Mouse (Mus musculus) MEL (cell line): ENCODE results near the gene Olfr1502. TPM values are rescaled to one million over a fixed set of nuclear protein-coding genes. Genes with fewer than 3 reads are reported as not detected.
"Not testable (repeated sequence)": the region's sequence is repeated elsewhere in the genome, so short reads cannot be mapped to it uniquely, and the experiment has no call there.

Experiments
- DNase-seq: peaks from one replicate; pipeline ENCODE4 v3.0.0; 2011; ENCODE audit warnings: low read depth, low spot score
- H3K27ac ChIP-seq: 2 replicates; pipeline ENCODE4 v1.5.1; 2012; ENCODE audit warnings: low read depth, mild to moderate bottlenecking, control low read depth, low read length, moderate library complexity; ENCODE audit not compliant: control insufficient read depth
- H3K27me3 ChIP-seq, 2 experiments: fragments of 150-350 bp in 1 of 2; sonication (generic) in 1 of 2; 2 replicates each; pipeline ENCODE4 v1.6.1; 2012; ENCODE audit warnings: low read length in 2 of 2, mild to moderate bottlenecking in 2 of 2, improper control_type of control experiment in 1 of 2, moderate library complexity in 1 of 2; ENCODE audit not compliant: insufficient read depth in 2 of 2, control insufficient read depth in 1 of 2
- H3K36me3 ChIP-seq, 2 experiments: 2 replicates each; pipeline ENCODE4 v1.6.1; 2012 to 2014; ENCODE audit warnings: low read length in 2 of 2, improper control_type of control experiment in 1 of 2, inconsistent platforms in 1 of 2, mild to moderate bottlenecking in 1 of 2; ENCODE audit not compliant: insufficient read depth in 2 of 2, control insufficient read depth in 1 of 2
- H3K4me1 ChIP-seq, 2 experiments: fragments of 150-350 bp in 1 of 2; sonication (generic) in 1 of 2; 2 replicates each; pipeline ENCODE4 v1.6.1; 2012; ENCODE audit warnings: low read length in 2 of 2, improper control_type of control experiment in 1 of 2, mild to moderate bottlenecking in 1 of 2; ENCODE audit not compliant: insufficient read depth in 2 of 2, control insufficient read depth in 1 of 2
- H3K4me3 ChIP-seq, 2 experiments: fragments of 150-350 bp in 1 of 2; sonication (generic) in 1 of 2; 2 replicates each; pipeline ENCODE4 v1.5.1; 2012; ENCODE audit warnings: low read depth in 2 of 2, low read length in 2 of 2, mild to moderate bottlenecking in 2 of 2, moderate library complexity in 2 of 2, control low read depth in 1 of 2, improper control_type of control experiment in 1 of 2; ENCODE audit not compliant: control insufficient read depth in 1 of 2, insufficient read depth in 1 of 2
- H3K79me2 ChIP-seq: 2 replicates; pipeline ENCODE4 v1.6.1; 2012; ENCODE audit warnings: mild to moderate bottlenecking, low read length, moderate library complexity; ENCODE audit not compliant: control insufficient read depth, poor library complexity, insufficient read depth
- H3K9ac ChIP-seq: 2 replicates; pipeline ENCODE4 v1.6.1; 2012; ENCODE audit warnings: low read depth, mild to moderate bottlenecking, control low read depth, low read length, moderate library complexity; ENCODE audit not compliant: control insufficient read depth, poor library complexity, severe bottlenecking
- H3K9me3 ChIP-seq: fragments of 150-350 bp; sonication (generic); replicated peaks from 2 replicates; pipeline ENCODE4 v1.6.1; 2012; ENCODE audit warnings: mild to moderate bottlenecking, low read length, improper control_type of control experiment, moderate library complexity; ENCODE audit not compliant: insufficient read depth
- BHLHE40 ChIP-seq: IDR thresholded peaks from 2 replicates; pipeline ENCODE4 v1.6.1; 2012; ENCODE audit warnings: low read depth, mild to moderate bottlenecking, inconsistent platforms, low read length, improper control_type of control experiment, borderline replicate concordance
- CHD2 ChIP-seq: IDR thresholded peaks from 2 replicates; pipeline ENCODE4 v1.6.1; 2011; ENCODE audit warnings: low read length, improper control_type of control experiment
- CTCF ChIP-seq, 3 experiments: IDR thresholded peaks in 2 of 3; conservative IDR thresholded peaks in 1 of 3; 2 replicates each; pipeline ENCODE4 v1.5.1; 2011 to 2012; ENCODE audit warnings: low read length in 3 of 3, low read depth in 2 of 3, mild to moderate bottlenecking in 2 of 3, improper control_type of control experiment in 1 of 3, inconsistent platforms in 1 of 3, mixed read lengths in 1 of 3, moderate library complexity in 1 of 3; ENCODE audit not compliant: control insufficient read depth in 1 of 3, insufficient read depth in 1 of 3, poor library complexity in 1 of 3, severe bottlenecking in 1 of 3
- E2F4 ChIP-seq: IDR thresholded peaks from 2 replicates; pipeline ENCODE4 v1.6.1; 2011; ENCODE audit warnings: low read depth, low read length, improper control_type of control experiment, borderline replicate concordance
- ETS1 ChIP-seq: IDR thresholded peaks from 2 replicates; pipeline ENCODE4 v1.6.1; 2012; ENCODE audit warnings: low read depth, mild to moderate bottlenecking, inconsistent platforms, low read length, improper control_type of control experiment, moderate library complexity
- JUND ChIP-seq: IDR thresholded peaks from 2 replicates; pipeline ENCODE4 v1.6.1; 2011; ENCODE audit warnings: low read depth, mild to moderate bottlenecking, improper control_type of control experiment, low read length
- KAT2A ChIP-seq: conservative IDR thresholded peaks from 2 replicates; pipeline ENCODE4 v1.6.1; 2012; ENCODE audit warnings: low read depth, low read length, improper control_type of control experiment, inconsistent platforms
- MAFK ChIP-seq: IDR thresholded peaks from 2 replicates; pipeline ENCODE4 v1.6.1; 2011; ENCODE audit warnings: low read depth, mild to moderate bottlenecking, low read length, improper control_type of control experiment, borderline replicate concordance
- NELFE ChIP-seq: IDR thresholded peaks from 2 replicates; pipeline ENCODE4 v1.6.1; 2011; ENCODE audit warnings: low read depth, low read length, improper control_type of control experiment
- NRF1 ChIP-seq: IDR thresholded peaks from 2 replicates; pipeline ENCODE4 v1.6.1; 2014; ENCODE audit warnings: low read depth, mild to moderate bottlenecking, inconsistent platforms, low read length, improper control_type of control experiment, moderate library complexity; ENCODE audit not compliant: poor library complexity, insufficient read depth, severe bottlenecking
- POLR2A ChIP-seq, 2 experiments: IDR thresholded peaks; 2 replicates each; pipeline ENCODE4 v1.6.1; 2011 to 2012; ENCODE audit warnings: low read length in 2 of 2, mild to moderate bottlenecking in 2 of 2, control low read depth in 1 of 2, improper control_type of control experiment in 1 of 2, low read depth in 1 of 2, moderate library complexity in 1 of 2; ENCODE audit not compliant: control insufficient read depth in 1 of 2, insufficient read depth in 1 of 2, poor library complexity in 1 of 2
- POLR2AphosphoS2 ChIP-seq: IDR thresholded peaks from 2 replicates; pipeline ENCODE4 v1.6.1; 2011; ENCODE audit warnings: low read length, improper control_type of control experiment
- POLR2AphosphoS5 ChIP-seq: IDR thresholded peaks from 2 replicates; pipeline ENCODE4 v1.6.1; 2012; ENCODE audit warnings: low read depth, borderline replicate concordance, mild to moderate bottlenecking, inconsistent platforms, low read length, moderate library complexity, mixed read lengths
- SIN3A ChIP-seq: IDR thresholded peaks from 2 replicates; pipeline ENCODE4 v1.6.1; 2012; ENCODE audit warnings: low read length, improper control_type of control experiment, inconsistent platforms
- SMC3 ChIP-seq: IDR thresholded peaks from 2 replicates; pipeline ENCODE4 v1.6.1; 2011; ENCODE audit warnings: low read depth, low read length, improper control_type of control experiment
- TCF12 ChIP-seq: IDR thresholded peaks from 2 replicates; pipeline ENCODE4 v1.6.1; 2014; ENCODE audit warnings: low read depth, mild to moderate bottlenecking, inconsistent platforms, low read length, improper control_type of control experiment, moderate library complexity
- UBTF ChIP-seq: IDR thresholded peaks from 2 replicates; pipeline ENCODE4 v1.6.1; 2012; ENCODE audit warnings: low read depth, mild to moderate bottlenecking, inconsistent platforms, low read length, improper control_type of control experiment, moderate library complexity, borderline replicate concordance; ENCODE audit not compliant: insufficient read depth
- USF2 ChIP-seq, 2 experiments: IDR thresholded peaks; 2 replicates each; pipeline ENCODE4 v1.6.1; 2011 to 2012; ENCODE audit warnings: improper control_type of control experiment in 2 of 2, low read length in 2 of 2, borderline replicate concordance in 1 of 2, inconsistent platforms in 1 of 2, low read depth in 1 of 2, mild to moderate bottlenecking in 1 of 2; ENCODE audit not compliant: insufficient read depth in 1 of 2
- ZKSCAN1 ChIP-seq: IDR thresholded peaks from 2 replicates; pipeline ENCODE4 v1.6.1; 2012; ENCODE audit warnings: low read depth, mild to moderate bottlenecking, inconsistent platforms, low read length, improper control_type of control experiment, moderate library complexity
- polyA plus RNA-seq, 2 experiments: library from polyadenylated mRNA; stranded (reverse) in 1 of 2; unstranded in 1 of 2; fragments of >175 nt in 1 of 2; fragments of >200 nt in 1 of 2; gene quantifications; 2 replicates each; pipeline versions ENCODE4 v1.2.1 to v1.2.4; 2012; ENCODE audit warnings: low replicate concordance in 2 of 2, low read depth in 1 of 2; ENCODE audit not compliant: insufficient read length in 2 of 2, insufficient read depth in 1 of 2, missing spikeins in 1 of 2
- total RNA-seq: library from RNA; depleted of rRNA; stranded (reverse); fragments of 300-350 nt; gene quantifications from 2 replicates; pipeline ENCODE4 v1.2.3, GENCODE M21; 2012

Gene Olfr1502
- total and polyA plus RNA-seq, 3 experiments: not detected

DNA sequence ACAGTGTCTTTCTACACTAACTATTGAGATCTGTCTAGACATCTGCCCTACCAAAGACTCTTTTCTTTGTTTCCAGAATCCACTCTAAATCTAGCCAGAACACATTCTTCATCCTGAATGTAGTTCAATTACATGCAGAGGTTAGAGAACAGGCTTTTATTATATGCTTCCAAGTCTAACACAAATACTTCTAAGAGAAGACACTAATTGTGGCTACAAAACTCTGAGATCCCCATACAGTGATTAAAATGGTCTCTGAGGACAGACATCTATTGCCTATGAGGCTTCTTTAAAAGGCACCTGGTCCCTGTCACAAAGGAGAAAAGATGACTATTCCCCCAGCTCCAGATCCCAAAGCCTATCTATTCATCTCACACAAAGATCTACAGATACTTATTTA is 31.2 kb upstream of the Olfr1502 start, which contains the start of gene Olfr1500:
Gene Olfr1500, minus strand, starts transcription at position 101 of the 400 bp plus-strand sequence.
- no peak within 1 kb of the TSS for H3K4me3 ChIP-seq
- no peak within 1 kb of the TSS for H3K27ac ChIP-seq
- no peak for TF ChIP-seq POLR2AphosphoS2
- no peak for TF ChIP-seq NRF1
- TF ChIP-seq JUND: no peak
- no peak for TF ChIP-seq E2F4
- TF ChIP-seq MAFK: no peak
- TF ChIP-seq USF2 (IDR thresholded peaks at IDR 0.05; ENCODE audit: borderline replicate concordance in 1 of 2, insufficient read depth in 1 of 2, low read depth in 1 of 2, low read length in 2 of 2): no peak
- no peak for TF ChIP-seq CHD2
- no peak for TF ChIP-seq POLR2A (IDR thresholded peaks at IDR 0.05; ENCODE audit: control insufficient read depth in 1 of 2, insufficient read depth in 1 of 2, low read depth in 1 of 2, low read length in 2 of 2, poor library complexity in 1 of 2)
- TF ChIP-seq CTCF (IDR thresholded peaks at IDR 0.05 in 2 of 3, conservative IDR thresholded peaks at IDR 0.05 in 1 of 3; ENCODE audit: control insufficient read depth in 1 of 3, insufficient read depth in 1 of 3, low read depth in 2 of 3, low read length in 3 of 3, poor library complexity in 1 of 3, severe bottlenecking in 1 of 3): no peak
- no peak for TF ChIP-seq SMC3
- TF ChIP-seq TCF12: no peak
- TF ChIP-seq BHLHE40: no peak
- no peak for TF ChIP-seq ZKSCAN1
- TF ChIP-seq SIN3A: no peak
- TF ChIP-seq KAT2A: no peak
- no peak for TF ChIP-seq ETS1
- TF ChIP-seq NELFE: no peak
- TF ChIP-seq UBTF: no peak
- TF ChIP-seq POLR2AphosphoS5: no peak
- H3K9me3 ChIP-seq: no peaks in the 10 kb centered on the region
- H3K27me3 ChIP-seq: no peaks in the 10 kb centered on the region
- H3K79me2 ChIP-seq: no peaks in the 10 kb centered on the region
- H3K4me1 ChIP-seq: no peaks in the 10 kb centered on the region
- H3K36me3 ChIP-seq: no peaks in the 10 kb centered on the region
- H3K9ac ChIP-seq: no peak within 1 kb of the TSS
- DNase-seq: no peak

DNA sequence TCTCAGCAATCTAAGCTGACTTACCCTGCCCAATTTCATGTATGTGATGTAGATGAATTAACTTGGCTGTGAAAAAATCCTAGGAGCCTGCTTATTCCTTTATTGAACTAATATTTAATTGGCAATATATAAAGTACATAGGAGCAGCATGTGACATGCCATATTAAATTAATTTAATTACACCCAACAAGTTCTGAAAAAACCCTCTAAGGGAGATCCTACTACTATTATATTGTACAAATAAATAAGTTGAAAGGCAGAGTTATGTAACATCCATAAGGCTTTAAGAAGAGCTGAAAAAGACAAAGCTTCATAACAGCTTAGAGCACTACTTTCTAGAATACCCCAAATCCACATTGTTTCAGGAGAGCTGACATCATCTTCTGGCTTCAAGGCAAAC is 11.0 kb upstream of the Olfr1502 start, which contains the start of gene Olfr1501:
Gene Olfr1501, minus strand, starts transcription at position 101 of the 400 bp plus-strand sequence.
- DNase-seq, H3K4me3 ChIP-seq, H3K27ac ChIP-seq, H3K9ac ChIP-seq, H3K9me3 ChIP-seq, H3K4me1 ChIP-seq, H3K27me3 ChIP-seq, H3K36me3 ChIP-seq, H3K79me2 ChIP-seq: not testable (repeated sequence)
